Mouse (Mus musculus): ENCODE measurements around the gene Fyn. TPM values are rescaled to one million over a fixed set of nuclear protein-coding genes. Genes with fewer than 3 reads are reported as not detected.

The Fyn gene
- 66.5 TPM for polyA plus RNA-seq (2017; shearing (Covaris generic))

GRCm38 (mm10) chr10:39368572-39369135 lies at the start of gene Fyn:
TSS of gene Fyn (plus strand) at chr10:39368855.

GRCm38 (mm10) chr10:39612633-39612988 lies 244.0 kb downstream of the Fyn start, which contains the start of gene Traf3ip2:
TSS of gene Traf3ip2 (plus strand) at chr10:39612934.

Other genes starting within 250 kb of the Fyn start
- 0.87 TPM for gene Fam229b, start 234.9 kb upstream of the Fyn start, polyA plus RNA-seq (2017; shearing (Covaris generic))
- gene Tube1, start 234.9 kb upstream of the Fyn start, polyA plus RNA-seq (2017; shearing (Covaris generic)) = 6.7 TPM
- gene Ccn6, start 205.1 kb upstream of the Fyn start, polyA plus RNA-seq (2017; shearing (Covaris generic)) = not detected
- gene Traf3ip2, start 244.1 kb downstream of the Fyn start, polyA plus RNA-seq (2017; shearing (Covaris generic)) = 96.4 TPM

All from inflammation-experienced regulatory T-cells, adult 16 weeks (primary cell).